Mouse (Mus musculus): ENCODE results near the gene Gm21394.
"Not testable (repeated sequence)": the region's sequence is repeated elsewhere in the genome, so short reads cannot be mapped to it uniquely, and the experiment has no call there.

Gm21394 gene

GRCm38 (mm10) chrY:84564807-84565206 is at the start of gene Gm21394:
TSS of gene Gm21394 (minus strand) at chrY:84564907.
- in situ Hi-C loops (cut with MboI; ENCODE audit: low sequenced_read_pairs), result not testable (repeated sequence)
